In genomic region chr7:100539516-100539915, GRCm38 (mm10) we compare ENCODE assay signal across 21 mouse cellular contexts. TPM values are rescaled to one million over a fixed set of nuclear protein-coding genes. Genes with fewer than 3 reads are reported as not detected.
DNase-seq lines count a peak whose midpoint lies in the region; ATAC-seq lines count a peak whose summit lies in the region.
"Had no signal": no experiment of that assay in that cellular context is flagged by ENCODE, and none has a peak within 500 bp of the region (broad histone marks: within the 10 kb centered on the region; RNA-seq: fewer than 3 reads in every experiment).

No protein-coding gene starts in this region.

- peak; percentile 77 for ATAC-seq in megakaryocyte, adult 5-6 weeks (ENCODE audit: poor library complexity, severe bottlenecking)
- ATAC-seq: forebrain, embryonic 13.5 days; hindbrain, embryonic 16.5 days; liver, embryonic 12.5 days; midbrain, embryonic 13.5 days had no signal

- DNase-seq in heart, adult 11 months, result peak; percentile 73
- no peak for DNase-seq in heart, postnatal 10 days
- peak; percentile 43 for DNase-seq in lung, postnatal 25 days (ENCODE audit: low spot score)
- DNase-seq in lung, postnatal 14 days, result no peak
- no peak for DNase-seq in spleen, postnatal 14 days (ENCODE audit: low spot score in 2 of 2)
- DNase-seq in gastrocnemius, postnatal 25 days, result no peak
- no peak for DNase-seq in right cerebral cortex, adult 2 months (ENCODE audit: low spot score in 2 of 2)
- DNase-seq: adrenal gland, adult 8-10 months; cerebellum, adult 2 months; cerebellum, postnatal 14 days; gastrocnemius, postnatal 10 days; heart, adult 18-20 months; heart, postnatal 4 days; kidney, adult 18-20 months; kidney, postnatal 25 days; thymus, postnatal 4 days had no signal

- intact Hi-C loops in heart, postnatal 10 days (cut with DNase I), result loop anchor here (5.0 kb wide), 1 partner anchor 43 kb away; no protein-coding TSS in a partner anchor

RNA-seq across cellular contexts. Expression of gene Coa4, which starts 2.6 kb away (rescaled TPM):
- 10 to 100 TPM in 1 of 2 experiments, 1 to 10 TPM in 1; 8.4 to 15.3 TPM for total RNA-seq in heart, postnatal 10 days (2021)
- 24.7 and 31.5 TPM in 2 replicates for total RNA-seq in megakaryocyte, adult 5-6 weeks (2015)
- 19.4 and 23.0 TPM in 2 replicates for total RNA-seq in megakaryocyte, adult 5-6 weeks (2017)
- total RNA-seq in gastrocnemius, postnatal 25 days (2021), result 10 to 100 TPM in 1 of 2 experiments, 1 to 10 TPM in 1; 8.1 to 13.0 TPM

RNA-seq across cellular contexts. Expression of gene Dnajb13, which starts 24.8 kb away (rescaled TPM):
- not detected for total RNA-seq in heart, postnatal 10 days (2021)
- total RNA-seq in megakaryocyte, adult 5-6 weeks (2015), result not detected in 2 replicates
- total RNA-seq in megakaryocyte, adult 5-6 weeks (2017), result 0.16 and 0.44 TPM in 2 replicates
- not detected for total RNA-seq in gastrocnemius, postnatal 25 days (2021)
- total RNA-seq: gastrocnemius, postnatal 10 days; heart, postnatal 4 days had no signal

RNA-seq across cellular contexts. Expression of gene Ucp2, which starts 46.4 kb away (rescaled TPM):
- total RNA-seq in heart, postnatal 10 days (2021), result 100 to 1,000 TPM; 835 to 891 TPM
- total RNA-seq in megakaryocyte, adult 5-6 weeks (2015), result 702 and 742 TPM in 2 replicates
- total RNA-seq in megakaryocyte, adult 5-6 weeks (2017), result 316 and 332 TPM in 2 replicates
- 10 to 100 TPM; 31.0 to 52.5 TPM for total RNA-seq in gastrocnemius, postnatal 25 days (2021)

Comparison
In these comparisons a context has a peak if more than half of its experiments do, and no peak if none do; other contexts are left out.
1. DNase-seq: peak in heart, adult 11 months (single experiment) and lung, postnatal 25 days (single experiment); none in heart, postnatal 10 days (0 of 2), lung, postnatal 14 days (single experiment), spleen, postnatal 14 days (0 of 2), gastrocnemius, postnatal 25 days (single experiment) and right cerebral cortex, adult 2 months (0 of 2).
2. RNA of gene Ucp2, which starts 46.4 kb away (total RNA-seq): 835 to 891 TPM in heart, postnatal 10 days and 316 to 742 TPM in megakaryocyte, adult 5-6 weeks; 31.0 to 52.5 TPM in gastrocnemius, postnatal 25 days; every median in the first group is over 4 times any median in the second.